Mouse (Mus musculus): ENCODE measurements around the gene Hist1h2af. TPM values are rescaled to one million over a fixed set of nuclear protein-coding genes. Genes with fewer than 3 reads are reported as not detected.
"Not testable (repeated sequence)": the region's sequence is repeated elsewhere in the genome, so short reads cannot be mapped to it uniquely, and the experiment has no call there.

Hist1h2af gene
- polyA plus RNA-seq, 1 experiment from 2014 or later, result 16.3 TPM

- Histone ChIP-seq H3K9me3 (no peaks in the 10 kb centered on the region), H3K27me3 (no peaks in the 10 kb centered on the region), H3K27ac (peak overlapping the region; percentile 96), H3K9ac (replicated peaks) (peak overlapping the region; percentile 54), H3K4me3 (replicated peaks) (peak overlapping the region; percentile 46), H3K4me2 (peak overlapping the region; percentile 55), H3K4me1 (replicated peaks) (peaks cover 5% of the 10 kb centered on the region; the same call in 1 of the 2 replicates), H3K36me3 (no peaks in the 10 kb centered on the region)
- 4% methylated on average over 3 of the region's 3 CpGs for WGBS
- ATAC-seq (ENCODE audit: insufficient number of reproducible peaks, insufficient read depth, low FRiP score, low TSS enrichment, low read depth), result no peak
These were observed 17.0 kb downstream of the Hist1h2af start for GRCm38 (mm10) chr13:23550761-23551145.

- not testable (repeated sequence) for H3K27me3 ChIP-seq; H3K9me3 ChIP-seq; H3K36me3 ChIP-seq; H3K4me1 ChIP-seq (replicated peaks)
- ATAC-seq (ENCODE audit: insufficient number of reproducible peaks, insufficient read depth, low FRiP score, low TSS enrichment, low read depth), result peak; percentile 87
- WGBS, result under 1% methylated on average over 47 of the region's 47 CpGs
- Histone ChIP-seq H3K27ac (peak within 1 kb of the TSS; percentile 96), H3K9ac (replicated peaks) (peak within 1 kb of the TSS; percentile 54), H3K4me2 (peak within 1 kb of the TSS; percentile 55), H3K4me3 (replicated peaks) (peak within 1 kb of the TSS; percentile 46)
These were observed 17.6 kb downstream of the Hist1h2af start, which contains the start of gene Hist1h4f for GRCm38 (mm10) chr13:23551146-23551834. Gene Hist1h4f, minus strand, starts transcription at chr13:23551648.

GRCm38 (mm10) chr13:23551931-23552914, 18.5 kb downstream of the Hist1h2af start:
- H3K27ac ChIP-seq, result peak overlapping the region; percentile 96
- H3K4me3 ChIP-seq (replicated peaks), result peak overlapping the region; percentile 46
- H3K4me2 ChIP-seq, result peak overlapping the region; percentile 55
- H3K4me1 ChIP-seq (replicated peaks), result peaks cover 5% of the 10 kb centered on the region
- H3K27me3 ChIP-seq, result no peaks in the 10 kb centered on the region
- H3K36me3 ChIP-seq, result no peaks in the 10 kb centered on the region
- H3K9me3 ChIP-seq, result no peaks in the 10 kb centered on the region
- ATAC-seq (ENCODE audit: insufficient number of reproducible peaks, insufficient read depth, low FRiP score, low TSS enrichment, low read depth), result no peak
- 59% methylated on average over 8 of the region's 8 CpGs for WGBS
- H3K9ac ChIP-seq (replicated peaks), result peak overlapping the region; percentile 2; the same call in 1 of the 2 replicates

- H3K4me3 ChIP-seq (replicated peaks), result no peak within 1 kb of the TSS
- no peaks in the 10 kb centered on the region for H3K9me3 ChIP-seq
- ATAC-seq (ENCODE audit: insufficient number of reproducible peaks, insufficient read depth, low FRiP score, low TSS enrichment, low read depth), result no peak
- H3K36me3 ChIP-seq, result no peaks in the 10 kb centered on the region
- peak within 1 kb of the TSS; percentile 100 for H3K27ac ChIP-seq
- no peaks in the 10 kb centered on the region for H3K27me3 ChIP-seq
- peaks cover 5% of the 10 kb centered on the region for H3K4me1 ChIP-seq (replicated peaks)
- peak within 1 kb of the TSS; percentile 90 for H3K4me2 ChIP-seq
- H3K9ac ChIP-seq (replicated peaks), result no peak within 1 kb of the TSS
These were observed 19.3 kb downstream of the Hist1h2af start, which contains the start of gene Hist1h1d for GRCm38 (mm10) chr13:23552962-23553361. Gene Hist1h1d, plus strand, starts transcription at chr13:23553262.

GRCm38 (mm10) chr13:23554393-23554792, 20.7 kb downstream of the Hist1h2af start:
- ATAC-seq (ENCODE audit: insufficient number of reproducible peaks, insufficient read depth, low FRiP score, low TSS enrichment, low read depth), result no peak
- H3K4me1 ChIP-seq (replicated peaks), result peaks cover 5% of the 10 kb centered on the region
- peak overlapping the region; percentile 66 for H3K4me3 ChIP-seq (replicated peaks)
- H3K4me2 ChIP-seq, result peak overlapping the region; percentile 90
- no peaks in the 10 kb centered on the region for H3K27me3 ChIP-seq
- H3K27ac ChIP-seq, result peak overlapping the region; percentile 100
- H3K36me3 ChIP-seq, result no peaks in the 10 kb centered on the region
- 21% methylated on average over 9 of the region's 9 CpGs for WGBS
- H3K9me3 ChIP-seq, result no peaks in the 10 kb centered on the region
- H3K9ac ChIP-seq (replicated peaks), result peak overlapping the region; percentile 86

GRCm38 (mm10) chr13:23554925-23555838, 21.5 kb downstream of the Hist1h2af start:
- Histone ChIP-seq H3K9me3 (no peaks in the 10 kb centered on the region), H3K36me3 (no peaks in the 10 kb centered on the region), H3K4me1 (replicated peaks) (peaks cover 5% of the 10 kb centered on the region), H3K9ac (replicated peaks) (peak overlapping the region; percentile 86), H3K4me2 (peak overlapping the region; percentile 90), H3K4me3 (replicated peaks) (peak overlapping the region; percentile 66), H3K27me3 (no peaks in the 10 kb centered on the region), H3K27ac (peak overlapping the region; percentile 100)
- peak; percentile 90 for ATAC-seq (ENCODE audit: insufficient number of reproducible peaks, insufficient read depth, low FRiP score, low TSS enrichment, low read depth)
- under 1% methylated on average over 54 of the region's 54 CpGs for WGBS

GRCm38 (mm10) chr13:23555839-23556416, 22.2 kb downstream of the Hist1h2af start:
- Histone ChIP-seq H3K36me3 (no peaks in the 10 kb centered on the region), H3K4me2 (peak overlapping the region; percentile 90), H3K4me3 (replicated peaks) (peak overlapping the region; percentile 66), H3K9me3 (no peaks in the 10 kb centered on the region), H3K9ac (replicated peaks) (peak overlapping the region; percentile 86), H3K4me1 (replicated peaks) (peaks cover under 1% of the 10 kb centered on the region; the same call in 1 of the 2 replicates), H3K27ac (peak overlapping the region; percentile 100), H3K27me3 (no peaks in the 10 kb centered on the region)
- ATAC-seq (ENCODE audit: insufficient number of reproducible peaks, insufficient read depth, low FRiP score, low TSS enrichment, low read depth), result peak; percentile 71
- WGBS, result under 1% methylated on average over 18 of the region's 18 CpGs

- no peaks in the 10 kb centered on the region for H3K27me3 ChIP-seq
- 66% methylated on average over 3 of the region's 3 CpGs for WGBS
- ATAC-seq (ENCODE audit: insufficient number of reproducible peaks, insufficient read depth, low FRiP score, low TSS enrichment, low read depth), result no peak
- H3K27ac ChIP-seq, result peak overlapping the region; percentile 72
- H3K4me1 ChIP-seq (replicated peaks), result no peaks in the 10 kb centered on the region; the same call in 1 of the 2 replicates
- H3K4me3 ChIP-seq (replicated peaks), result no peak overlapping the region
- H3K4me2 ChIP-seq, result peak overlapping the region; percentile 90
- H3K9me3 ChIP-seq, result no peaks in the 10 kb centered on the region
- no peak overlapping the region for H3K9ac ChIP-seq (replicated peaks)
- H3K36me3 ChIP-seq, result no peaks in the 10 kb centered on the region
These were observed 23.2 kb downstream of the Hist1h2af start for GRCm38 (mm10) chr13:23556906-23557305.

GRCm38 (mm10) chr13:23560699-23561098, 27.0 kb downstream of the Hist1h2af start:
- Histone ChIP-seq H3K27ac (peak overlapping the region; percentile 83), H3K4me3 (replicated peaks) (0 out of 2 replicates have a peak overlapping the region, but pooled peaks have one; percentile 9), H3K4me2 (peak overlapping the region; percentile 37)
- not testable (repeated sequence) for H3K36me3 ChIP-seq; H3K4me1 ChIP-seq (replicated peaks); H3K9me3 ChIP-seq; H3K9ac ChIP-seq (replicated peaks); ATAC-seq (ENCODE audit: insufficient number of reproducible peaks, insufficient read depth, low FRiP score, low TSS enrichment, low read depth); H3K27me3 ChIP-seq
- 26% methylated on average over 2 of the region's 2 CpGs for WGBS

- H3K27me3 ChIP-seq; ATAC-seq (ENCODE audit: insufficient number of reproducible peaks, insufficient read depth, low FRiP score, low TSS enrichment, low read depth); H3K4me1 ChIP-seq (replicated peaks); H3K36me3 ChIP-seq; H3K9me3 ChIP-seq: not testable (repeated sequence)
- Histone ChIP-seq H3K4me3 (replicated peaks) (peak overlapping the region; percentile 43), H3K27ac (peak overlapping the region; percentile 98), H3K9ac (replicated peaks) (peak overlapping the region; percentile 59), H3K4me2 (peak overlapping the region; percentile 73)
- WGBS, result 0% methylated on average over 2 of the region's 5 CpGs
These were observed 27.8 kb downstream of the Hist1h2af start for GRCm38 (mm10) chr13:23561531-23561882.
